Mouse (Mus musculus): ENCODE data around the gene Hist1h2ae. TPM values are rescaled to one million over a fixed set of nuclear protein-coding genes. Genes with fewer than 3 reads are reported as not detected.
A peak's percentile ranks its signal among the peaks of the same experiment; 100 is the strongest.
"Not testable (repeated sequence)": the region's sequence is repeated elsewhere in the genome, so short reads cannot be mapped to it uniquely, and the experiment has no call there.

Hist1h2ae gene
- polyA plus RNA-seq, 1 experiment from 2014 or later: 121 TPM

- H3K9me3 ChIP-seq: no peaks in the 10 kb centered on the region
- peak within 1 kb of the TSS; percentile 86 for H3K27ac ChIP-seq
- peak within 1 kb of the TSS; percentile 50 for H3K4me3 ChIP-seq (replicated peaks)
- ATAC-seq (ENCODE audit: insufficient read depth, low FRiP score, low read depth): peak; percentile 91
- H3K36me3 ChIP-seq: no peaks in the 10 kb centered on the region
- H3K4me2 ChIP-seq: peak within 1 kb of the TSS; percentile 75
- peak within 1 kb of the TSS; percentile 46 for H3K9ac ChIP-seq
- H3K27me3 ChIP-seq (replicated peaks): no peaks in the 10 kb centered on the region
- WGBS: under 1% methylated on average over 43 of the region's 43 CpGs
- H3K4me1 ChIP-seq: peaks cover 12% of the 10 kb centered on the region; the same call in 1 of the 2 replicates
These were observed 10.6 kb upstream of the Hist1h2ae start, which contains the start of gene Hist1h4d for GRCm38 (mm10) chr13:23581408-23582218. TSS of gene Hist1h4d (plus strand) at chr13:23581598.

GRCm38 (mm10) chr13:23577835-23578234 is 6.8 kb upstream of the Hist1h2ae start:
- H3K36me3 ChIP-seq: no peaks in the 10 kb centered on the region
- no peak for ATAC-seq (ENCODE audit: insufficient read depth, low FRiP score, low read depth)
- 96% methylated on average over 1 of the region's 1 CpGs for WGBS

GRCm38 (mm10) chr13:23576906-23577639 is 6.1 kb upstream of the Hist1h2ae start:
- no peaks in the 10 kb centered on the region for H3K36me3 ChIP-seq
- no peaks in the 10 kb centered on the region for H3K9me3 ChIP-seq
- peak overlapping the region; percentile 71 for H3K4me2 ChIP-seq
- H3K27ac ChIP-seq: peak overlapping the region; percentile 86
- H3K4me1 ChIP-seq: peaks cover 10% of the 10 kb centered on the region; the same call in 1 of the 2 replicates
- peak overlapping the region; percentile 44 for H3K4me3 ChIP-seq (replicated peaks)
- no peak overlapping the region; the same call in 1 of the 2 replicates for H3K9ac ChIP-seq
- ATAC-seq (ENCODE audit: insufficient read depth, low FRiP score, low read depth): no peak
- H3K27me3 ChIP-seq (replicated peaks): no peaks in the 10 kb centered on the region
- 27% methylated on average over 6 of the region's 6 CpGs for WGBS

More at GRCm38 (mm10) chr13:23577835-23578234, 6.8 kb upstream of the Hist1h2ae start:
- H3K4me3 ChIP-seq (replicated peaks): no peak overlapping the region
- H3K4me2 ChIP-seq: no peak overlapping the region
- H3K4me1 ChIP-seq: peaks cover 14% of the 10 kb centered on the region; the same call in 1 of the 2 replicates
- no peaks in the 10 kb centered on the region for H3K27me3 ChIP-seq (replicated peaks)
- H3K9ac ChIP-seq: no peak overlapping the region
- no peak overlapping the region for H3K27ac ChIP-seq
- H3K9me3 ChIP-seq: no peaks in the 10 kb centered on the region

- peak overlapping the region; percentile 46 for H3K9ac ChIP-seq
- H3K27ac ChIP-seq: peak overlapping the region; percentile 86
- no peak for ATAC-seq (ENCODE audit: insufficient read depth, low FRiP score, low read depth)
- 6% methylated on average over 7 of the region's 7 CpGs for WGBS
- H3K9me3 ChIP-seq: no peaks in the 10 kb centered on the region
- no peaks in the 10 kb centered on the region for H3K36me3 ChIP-seq
- H3K4me2 ChIP-seq: peak overlapping the region; percentile 71
- 0 out of 2 replicates have a peak, but pooled peaks cover 7% of the 10 kb centered on the region for H3K4me1 ChIP-seq
- no peaks in the 10 kb centered on the region for H3K27me3 ChIP-seq (replicated peaks)
- peak overlapping the region; percentile 44 for H3K4me3 ChIP-seq (replicated peaks)
These were observed 5.4 kb upstream of the Hist1h2ae start for GRCm38 (mm10) chr13:23576351-23576881.

DNA sequence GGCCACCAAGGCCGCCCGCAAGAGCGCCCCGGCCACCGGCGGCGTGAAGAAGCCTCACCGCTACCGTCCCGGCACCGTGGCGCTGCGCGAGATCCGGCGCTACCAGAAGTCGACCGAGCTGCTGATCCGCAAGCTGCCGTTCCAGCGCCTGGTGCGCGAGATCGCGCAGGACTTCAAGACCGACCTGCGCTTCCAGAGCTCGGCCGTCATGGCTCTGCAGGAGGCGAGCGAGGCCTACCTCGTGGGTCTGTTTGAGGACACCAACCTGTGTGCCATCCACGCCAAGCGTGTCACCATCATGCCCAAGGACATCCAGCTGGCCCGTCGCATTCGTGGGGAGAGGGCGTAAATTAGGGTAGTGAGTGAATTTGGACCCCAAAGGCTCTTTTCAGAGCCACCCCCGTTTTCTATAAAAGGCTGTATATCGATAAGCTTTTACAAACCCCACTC is 4.9 kb upstream of the Hist1h2ae start:
- under 1% methylated on average over 12 of the region's 40 CpGs for WGBS

GRCm38 (mm10) chr13:23575271-23575851 is 4.3 kb upstream of the Hist1h2ae start, which contains the start of gene Hist1h3d:
TSS of gene Hist1h3d (plus strand) at chr13:23575763.
- peak within 1 kb of the TSS; percentile 94 for H3K27ac ChIP-seq
- ATAC-seq (ENCODE audit: insufficient read depth, low FRiP score, low read depth): peak; percentile 62
- WGBS: under 1% methylated on average over 17 of the region's 18 CpGs
- H3K9ac ChIP-seq: peak within 1 kb of the TSS; percentile 46
- no peaks in the 10 kb centered on the region for H3K27me3 ChIP-seq (replicated peaks)
- no peaks in the 10 kb centered on the region for H3K9me3 ChIP-seq
- H3K4me3 ChIP-seq (replicated peaks): peak within 1 kb of the TSS; percentile 44
- H3K36me3 ChIP-seq: no peaks in the 10 kb centered on the region
- 0 out of 2 replicates have a peak, but pooled peaks cover 7% of the 10 kb centered on the region for H3K4me1 ChIP-seq
- H3K4me2 ChIP-seq: peak within 1 kb of the TSS; percentile 71

More for the DNA sequence above, 4.9 kb upstream of the Hist1h2ae start:
- Histone ChIP-seq H3K4me3 (replicated peaks) (peak overlapping the region; percentile 44), H3K9ac (peak overlapping the region; percentile 46), H3K27ac (peak overlapping the region; percentile 86), H3K4me2 (peak overlapping the region; percentile 71)
- ATAC-seq (ENCODE audit: insufficient read depth, low FRiP score, low read depth); H3K9me3 ChIP-seq; H3K4me1 ChIP-seq; H3K36me3 ChIP-seq; H3K27me3 ChIP-seq (replicated peaks): not testable (repeated sequence)

GRCm38 (mm10) chr13:23574546-23575170 is 3.6 kb upstream of the Hist1h2ae start:
- WGBS: under 1% methylated on average over 12 of the region's 39 CpGs
- peak overlapping the region; percentile 71 for H3K4me2 ChIP-seq
- H3K27ac ChIP-seq: peak overlapping the region; percentile 94
- peak overlapping the region; percentile 36 for H3K4me3 ChIP-seq (replicated peaks)
- H3K36me3 ChIP-seq; H3K9me3 ChIP-seq; ATAC-seq (ENCODE audit: insufficient read depth, low FRiP score, low read depth); H3K4me1 ChIP-seq; H3K9ac ChIP-seq; H3K27me3 ChIP-seq (replicated peaks): not testable (repeated sequence)

- H3K27me3 ChIP-seq (replicated peaks); H3K36me3 ChIP-seq; H3K9me3 ChIP-seq; H3K4me1 ChIP-seq: not testable (repeated sequence)
- peak within 1 kb of the TSS; percentile 47 for H3K4me3 ChIP-seq (replicated peaks)
- ATAC-seq (ENCODE audit: insufficient read depth, low FRiP score, low read depth): peak; percentile 87
- H3K4me2 ChIP-seq: peak within 1 kb of the TSS; percentile 71
- peak within 1 kb of the TSS; percentile 37; the same call in 1 of the 2 replicates for H3K9ac ChIP-seq
- H3K27ac ChIP-seq: peak within 1 kb of the TSS; percentile 94
- under 1% methylated on average over 42 of the region's 42 CpGs for WGBS
These were observed 3.0 kb upstream of the Hist1h2ae start, which contains the start of the genes Hist1h2bf and Hist1h2ad for GRCm38 (mm10) chr13:23573898-23574524. TSS of gene Hist1h2bf (minus strand) at chr13:23574196. TSS of gene Hist1h2ad (plus strand) at chr13:23574381.

DNA sequence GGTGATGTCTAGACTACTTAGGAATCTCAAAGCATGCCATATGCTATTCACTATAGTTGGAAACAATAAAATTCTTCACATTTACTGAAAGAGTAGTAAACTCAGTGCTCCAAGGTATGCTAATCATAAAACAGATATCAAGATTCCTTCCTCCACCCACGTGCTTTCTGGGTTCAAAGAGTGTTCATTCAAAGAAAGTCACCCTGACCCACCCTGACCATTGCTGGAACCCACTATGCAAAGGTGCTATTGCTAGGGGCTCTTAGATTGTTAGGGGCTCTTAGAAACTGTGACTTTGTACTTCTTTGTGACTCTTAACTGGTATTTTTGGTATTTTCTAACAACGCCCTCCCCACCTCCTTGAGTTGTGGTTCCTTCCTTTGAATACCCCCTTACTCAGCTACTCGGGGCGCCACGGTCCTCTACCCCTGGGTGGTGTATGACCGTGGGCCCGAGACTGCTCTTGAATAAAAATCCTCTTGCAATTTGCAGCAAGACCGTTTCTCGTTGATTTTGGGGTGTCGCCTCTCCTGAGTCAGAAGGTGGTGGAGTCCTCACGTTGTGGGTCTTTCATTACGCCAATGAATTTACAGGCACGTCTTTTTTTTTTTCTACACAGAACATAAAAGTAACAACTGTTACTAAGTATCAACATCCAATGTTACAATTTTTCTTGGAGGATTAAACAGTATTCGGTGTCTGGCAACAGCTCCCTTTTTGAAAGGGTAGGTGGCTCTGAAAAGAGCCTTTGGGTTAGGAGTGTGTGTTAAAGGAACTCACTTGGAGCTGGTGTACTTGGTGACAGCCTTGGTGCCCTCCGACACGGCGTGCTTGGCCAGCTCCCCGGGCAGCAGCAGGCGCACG is 2.2 kb upstream of the Hist1h2ae start:
- Histone ChIP-seq H3K4me3 (replicated peaks) (peak overlapping the region; percentile 47), H3K27ac (peak overlapping the region; percentile 94), H3K9ac (peak overlapping the region; percentile 37; the same call in 1 of the 2 replicates), H3K4me2 (peak overlapping the region; percentile 61)
- WGBS: 7% methylated on average over 20 of the region's 20 CpGs
- not testable (repeated sequence) for H3K36me3 ChIP-seq; H3K9me3 ChIP-seq; ATAC-seq (ENCODE audit: insufficient read depth, low FRiP score, low read depth); H3K27me3 ChIP-seq (replicated peaks); H3K4me1 ChIP-seq
